Mouse (Mus musculus) thymus, postnatal 0 days (tissue): ENCODE measurements around the gene Vmn1r65. TPM values are rescaled to one million over a fixed set of nuclear protein-coding genes. Genes with fewer than 3 reads are reported as not detected.
"Not testable (repeated sequence)": the region's sequence is repeated elsewhere in the genome, so short reads cannot be mapped to it uniquely, and the experiment has no call there.

Source experiments
- DNase-seq: peaks from one replicate; pipeline ENCODE4 v3.0.0-alpha.2; 2015; ENCODE audit warnings: low spot score
- polyA plus RNA-seq: library from polyadenylated mRNA; unstranded; fragments of >200 nt; fragmentation: Nextera tagmentation; extraction: Ambion mirVana; gene quantifications from 2 replicates; pipeline ENCODE4 v1.2.1, GENCODE M21; 2015

Gene Vmn1r65
- not detected in 2 replicates for polyA plus RNA-seq

GRCm38 (mm10) chr7:6010910-6011309 lies at the start of gene Vmn1r65:
Gene Vmn1r65, minus strand, starts transcription at chr7:6011010.
- no peak for DNase-seq

- DNase-seq = no peak
These were observed 34.1 kb upstream of the Vmn1r65 start, which contains the start of gene Nlrp4c for GRCm38 (mm10) chr7:6044861-6045260. Gene Nlrp4c, plus strand, starts transcription at chr7:6045161.

- DNase-seq = not testable (repeated sequence)
These were observed 28.4 kb downstream of the Vmn1r65 start for GRCm38 (mm10) chr7:5982426-5982825.

DNA sequence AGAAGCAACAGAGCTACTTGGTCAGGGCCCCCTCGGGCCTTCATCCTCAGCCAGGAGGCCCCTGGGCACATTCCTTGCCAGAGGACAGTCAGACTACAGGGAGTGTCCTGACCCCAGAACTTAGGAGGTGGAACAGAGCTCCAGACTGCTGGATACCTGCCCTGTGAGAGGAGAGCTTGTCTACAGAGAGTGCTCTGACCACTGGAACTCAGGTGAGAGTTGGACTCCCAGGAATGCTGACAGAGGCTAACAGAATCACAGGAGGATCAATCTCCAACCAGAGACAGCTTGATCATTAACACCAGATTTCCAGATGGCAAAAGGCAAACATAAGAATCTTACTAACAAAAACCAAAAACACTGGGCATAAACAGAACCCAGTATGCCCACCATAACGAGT lies 38.3 kb downstream of the Vmn1r65 start:
- not testable (repeated sequence) for DNase-seq

Other genes with a start within 250 kb of the Vmn1r65 start
- not detected in 2 replicates for gene Vmn1r63, start 205.6 kb downstream of the Vmn1r65 start, polyA plus RNA-seq
- gene Vmn1r64, start 126.5 kb downstream of the Vmn1r65 start, polyA plus RNA-seq = not detected in 2 replicates
- gene Nlrp4c, start 34.2 kb upstream of the Vmn1r65 start, polyA plus RNA-seq = not detected in 2 replicates
- 21.4 and 33.0 TPM in 2 replicates for gene Zfp787, start 145.0 kb upstream of the Vmn1r65 start, polyA plus RNA-seq
- 61.2 and 62.1 TPM in 2 replicates for gene Zfp444, start 161.2 kb upstream of the Vmn1r65 start, polyA plus RNA-seq
- not detected in 2 replicates for gene Galp, start 186.1 kb upstream of the Vmn1r65 start, polyA plus RNA-seq
- gene Zscan5b, start 211.3 kb upstream of the Vmn1r65 start, polyA plus RNA-seq = not detected in 2 replicates
- gene Epp13, start 241.7 kb upstream of the Vmn1r65 start, polyA plus RNA-seq = 0.21 TPM in 1 of 2 replicates, not detected in the other